Mouse (Mus musculus): ENCODE measurements around the gene Srp54c.

DNA sequence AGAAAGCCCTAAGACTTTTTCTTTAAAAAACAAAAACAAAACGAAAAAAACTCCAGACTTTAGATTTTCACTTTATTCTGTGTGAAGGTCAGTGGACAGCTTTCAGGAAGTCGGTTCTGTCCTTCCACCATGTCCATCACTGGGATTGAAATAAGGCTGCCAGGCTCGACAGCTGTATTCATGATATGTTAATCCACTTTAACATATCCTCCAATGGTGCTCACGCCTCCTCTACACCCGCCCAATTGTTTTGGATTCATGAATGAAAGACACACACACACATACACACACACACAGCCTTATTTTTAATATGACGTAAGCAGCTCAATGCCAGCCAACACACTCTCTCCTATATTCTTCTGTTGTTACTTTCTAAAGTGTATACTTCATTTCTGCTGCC, 77.6 kb downstream of the Srp54c start:
- no peak for TF ChIP-seq CTCF (IDR thresholded peaks at IDR 0.05; ENCODE audit: control insufficient read depth, insufficient read depth, insufficient read length)
- no peak for TF ChIP-seq CEBPB (IDR thresholded peaks at IDR 0.05; ENCODE audit: low read depth)
- TF ChIP-seq FOSL1 (IDR thresholded peaks at IDR 0.05; ENCODE audit: insufficient read depth, low read length, poor library complexity, severe bottlenecking): no peak
- no peak for TF ChIP-seq MYOG (IDR thresholded peaks at IDR 0.05; ENCODE audit: control insufficient read depth, extremely low read depth, insufficient read length)
